Mouse (Mus musculus) natural killer cell, adult 2 months (primary cell): ENCODE measurements around the gene Ddx52.
A peak's percentile ranks its signal among the peaks of the same experiment; 100 is the strongest.

ENCODE experiments used
- DNase-seq, 2 experiments: peaks; one replicate each; pipeline ENCODE4 v3.0.0; 2022; ENCODE audit warnings: low spot score in 2 of 2

The Ddx52 gene

GRCm38 (mm10) chr11:83941950-83942840 lies at the start of gene Ddx52:
Gene Ddx52 (plus strand): TSS chr11:83942062.
- DNase-seq = peak; percentile 65 to 80

- DNase-seq = no peak
Measured at GRCm38 (mm10) chr11:83893325-83893724, 48.5 kb upstream of the Ddx52 start.

GRCm38 (mm10) chr11:83896430-83897410 lies 45.1 kb upstream of the Ddx52 start:
- DNase-seq = no peak

- no peak for DNase-seq
Measured at GRCm38 (mm10) chr11:83897569-83897968, 44.3 kb upstream of the Ddx52 start.

GRCm38 (mm10) chr11:83902812-83903211 lies 39.0 kb upstream of the Ddx52 start:
- no peak for DNase-seq

GRCm38 (mm10) chr11:83905756-83906155 lies 36.1 kb upstream of the Ddx52 start:
- DNase-seq = no peak

- no peak for DNase-seq
Measured at GRCm38 (mm10) chr11:83908376-83908775, 33.5 kb upstream of the Ddx52 start.

GRCm38 (mm10) chr11:83913824-83914311 lies 28.0 kb upstream of the Ddx52 start:
- no peak for DNase-seq

GRCm38 (mm10) chr11:83914501-83914900 lies 27.4 kb upstream of the Ddx52 start:
- no peak for DNase-seq

- no peak for DNase-seq
Measured at GRCm38 (mm10) chr11:83922600-83922999, 19.3 kb upstream of the Ddx52 start.

- peak in 1 of 2 experiments; percentile 12 for DNase-seq
Measured at GRCm38 (mm10) chr11:83927097-83927496, 14.8 kb upstream of the Ddx52 start.

GRCm38 (mm10) chr11:83932506-83933106 lies 9.3 kb upstream of the Ddx52 start:
- DNase-seq = no peak

GRCm38 (mm10) chr11:83933376-83933775 lies 8.5 kb upstream of the Ddx52 start:
- DNase-seq = no peak

- peak; percentile 42 to 58 for DNase-seq
Measured at GRCm38 (mm10) chr11:83935986-83936665, 5.7 kb upstream of the Ddx52 start.

- no peak for DNase-seq
Measured at GRCm38 (mm10) chr11:83938556-83938955, 3.3 kb upstream of the Ddx52 start.

- DNase-seq = no peak
Measured at GRCm38 (mm10) chr11:83956822-83957221, 15.0 kb downstream of the Ddx52 start.

GRCm38 (mm10) chr11:83961983-83962382 lies 20.1 kb downstream of the Ddx52 start:
- DNase-seq = no peak

- peak; percentile 83 to 91 for DNase-seq
Measured at GRCm38 (mm10) chr11:83963991-83964921, 22.4 kb downstream of the Ddx52 start, which contains the start of gene Synrg. Gene Synrg (plus strand): TSS chr11:83964428.

GRCm38 (mm10) chr11:83967436-83968204 lies 25.8 kb downstream of the Ddx52 start:
- DNase-seq = no peak
